7 mouse cellular contexts compared by ENCODE assay signal in the genomic region with DNA sequence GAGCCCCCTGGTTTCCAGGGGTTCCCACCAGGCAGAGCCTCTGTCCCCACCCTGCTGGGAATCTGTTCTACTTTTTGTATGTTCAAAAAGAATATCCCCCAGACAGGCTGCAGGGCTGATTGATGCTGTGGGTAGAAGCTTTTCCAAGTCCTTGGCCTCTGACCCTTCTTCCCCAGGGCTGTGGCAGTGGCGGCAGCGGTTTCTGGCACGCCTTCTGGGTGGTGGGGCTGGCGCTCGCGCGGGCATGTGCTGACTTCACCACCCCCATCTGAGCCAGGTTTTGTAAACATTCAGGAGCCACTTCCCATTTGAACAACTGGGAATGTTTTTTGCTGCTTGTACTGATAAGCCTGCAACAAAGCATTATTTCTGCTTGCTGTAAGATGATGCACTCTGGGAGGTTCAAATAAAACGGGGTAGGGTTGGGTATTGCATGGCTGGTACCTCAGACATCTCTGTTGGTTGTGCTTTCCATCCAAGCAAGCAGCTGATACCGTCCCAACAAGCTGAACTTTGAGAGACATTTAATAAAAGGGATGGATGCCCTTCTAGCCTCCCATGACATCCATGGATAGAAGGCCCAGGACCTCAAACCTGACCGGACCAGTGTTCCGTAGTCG. TPM values are rescaled to one million over a fixed set of nuclear protein-coding genes. Genes with fewer than 3 reads are reported as not detected.
DNase-seq lines count a peak whose midpoint lies in the region; ATAC-seq and TF ChIP-seq lines count a peak whose summit lies in the region.

No protein-coding gene starts in this region.

- H3K79me3 ChIP-seq in C2C12 (ENCODE audit: low read depth): no peaks in the 10 kb centered on the region

- no peaks in the 10 kb centered on the region for H3K27me3 ChIP-seq in C2C12 (ENCODE audit: control insufficient read depth, insufficient read depth, insufficient read length)
- H3K27me3 ChIP-seq in heart, embryonic 11.5 days (ENCODE audit: control insufficient read depth, insufficient read depth, low read length): no peaks in the 10 kb centered on the region; the same call in 1 of the 2 replicates
- H3K27me3 ChIP-seq in liver, embryonic 12.5 days (replicated peaks): no peaks in the 10 kb centered on the region
- no peaks in the 10 kb centered on the region for H3K27me3 ChIP-seq in neural tube, embryonic 14.5 days (ENCODE audit: control insufficient read depth, insufficient read depth, low read length)

- peaks cover 4% of the 10 kb centered on the region for H3K36me3 ChIP-seq in C2C12 (ENCODE audit: control insufficient read depth, insufficient read depth)
- H3K36me3 ChIP-seq in heart, embryonic 11.5 days (ENCODE audit: control insufficient read depth, insufficient read depth, low read length): 0 out of 2 replicates have a peak, but pooled peaks cover 2% of the 10 kb centered on the region
- H3K36me3 ChIP-seq in liver, embryonic 12.5 days: peaks cover 99% of the 10 kb centered on the region
- no peaks in the 10 kb centered on the region for H3K36me3 ChIP-seq in neural tube, embryonic 14.5 days (ENCODE audit: control insufficient read depth, insufficient read depth, low read length)

- intact Hi-C loops in left cerebral cortex, postnatal 36 days (cut with DNase I): no loop called here

- DNase-seq in Muller cell, postnatal 12 days (ENCODE audit: inconsistent ontology term): peak; percentile 42
- no peak for DNase-seq in cerebellum, postnatal 4 days (ENCODE audit: low spot score in 2 of 2)
- DNase-seq in left cerebral cortex, postnatal 36 days (ENCODE audit: low spot score in 2 of 2): no peak

- peak overlapping the region; percentile 64 for H3ac ChIP-seq in C2C12 (ENCODE audit: control insufficient read depth, insufficient read length, low read depth)

- peaks cover 20% of the 10 kb centered on the region for H3K4me1 ChIP-seq in heart, embryonic 11.5 days (ENCODE audit: control insufficient read depth, insufficient read depth, low read length)
- H3K4me1 ChIP-seq in liver, embryonic 12.5 days: peaks cover 56% of the 10 kb centered on the region
- H3K4me1 ChIP-seq in neural tube, embryonic 14.5 days (ENCODE audit: control insufficient read depth, insufficient read depth, low read length): peaks cover 17% of the 10 kb centered on the region

- no peak; the same call in 1 of the 2 replicates for ATAC-seq in heart, embryonic 11.5 days (replicated peaks; ENCODE audit: insufficient number of reproducible peaks, low FRiP score, low TSS enrichment)
- peak; percentile 3; the same call in 1 of the 2 replicates for ATAC-seq in liver, embryonic 12.5 days
- peak; percentile 23; the same call in 1 of the 2 replicates for ATAC-seq in neural tube, embryonic 14.5 days (ENCODE audit: low read depth)

- no peaks in the 10 kb centered on the region for H3K79me2 ChIP-seq in C2C12 (ENCODE audit: control insufficient read depth, insufficient read depth)

- H3K9ac ChIP-seq in heart, embryonic 11.5 days (ENCODE audit: low read depth, low read length): 0 out of 2 replicates have a peak overlapping the region, but pooled peaks have one; percentile 34
- H3K9ac ChIP-seq in liver, embryonic 12.5 days: peak overlapping the region; percentile 18; the same call in 1 of the 2 replicates
- H3K9ac ChIP-seq in neural tube, embryonic 14.5 days (replicated peaks; ENCODE audit: low read depth, low read length): peak overlapping the region; percentile 37

- peak overlapping the region; percentile 58 for H3K4me2 ChIP-seq in heart, embryonic 11.5 days
- peak overlapping the region; percentile 39 for H3K4me2 ChIP-seq in liver, embryonic 12.5 days
- peak overlapping the region; percentile 38 for H3K4me2 ChIP-seq in neural tube, embryonic 14.5 days (ENCODE audit: low read depth, low read length)

- no peak overlapping the region for H3K4me3 ChIP-seq in C2C12 (ENCODE audit: insufficient read depth, poor library complexity, severe bottlenecking)
- peak overlapping the region; percentile 16; the same call in 1 of the 2 replicates for H3K4me3 ChIP-seq in heart, embryonic 11.5 days (ENCODE audit: low read depth, low read length)
- no peak overlapping the region for H3K4me3 ChIP-seq in liver, embryonic 12.5 days
- peak overlapping the region; percentile 10; the same call in 1 of the 2 replicates for H3K4me3 ChIP-seq in neural tube, embryonic 14.5 days (ENCODE audit: low read depth, low read length)

- no peaks in the 10 kb centered on the region for H3K9me3 ChIP-seq in heart, embryonic 11.5 days (replicated peaks; ENCODE audit: control insufficient read depth, low read length)
- no peaks in the 10 kb centered on the region for H3K9me3 ChIP-seq in liver, embryonic 12.5 days (replicated peaks)
- H3K9me3 ChIP-seq in neural tube, embryonic 14.5 days (ENCODE audit: control insufficient read depth, low read length): no peaks in the 10 kb centered on the region

- 17% methylated on average over 12 of the region's 12 CpGs for WGBS in heart, embryonic 11.5 days (ENCODE audit: insufficient replicate concordance)
- WGBS in liver, embryonic 12.5 days (ENCODE audit: insufficient replicate concordance): 9% methylated on average over 12 of the region's 12 CpGs
- WGBS in neural tube, embryonic 14.5 days: 10% methylated on average over 12 of the region's 12 CpGs

- TF ChIP-seq CTCF in C2C12 (IDR thresholded peaks at IDR 0.05; ENCODE audit: control insufficient read depth, insufficient read depth, insufficient read length): no peak

- 0 out of 2 replicates have a peak overlapping the region, but pooled peaks have one; percentile 15 for H3K27ac ChIP-seq in heart, embryonic 11.5 days (ENCODE audit: low read depth, low read length)
- H3K27ac ChIP-seq in liver, embryonic 12.5 days: peak overlapping the region; percentile 63
- peak overlapping the region; percentile 31; the same call in 1 of the 2 replicates for H3K27ac ChIP-seq in neural tube, embryonic 14.5 days (ENCODE audit: low read depth, low read length)

TF ChIP-seq in C2C12, 6 proteins besides CTCF, POLR2A, EP300 and RAD21:
- TF ChIP-seq CEBPB (IDR thresholded peaks at IDR 0.05; ENCODE audit: low read depth) (no peak), MYOD1 (IDR thresholded peaks at IDR 0.05; ENCODE audit: control insufficient read depth, insufficient read length, low read depth) (peak; percentile 24), FOSL1 (IDR thresholded peaks at IDR 0.05; ENCODE audit: insufficient read depth, low read length, poor library complexity, severe bottlenecking) (no peak), MYOG (IDR thresholded peaks at IDR 0.05; ENCODE audit: control insufficient read depth, extremely low read depth, insufficient read length) (no peak), USF1 (IDR thresholded peaks at IDR 0.05; ENCODE audit: low read depth) (no peak), MAX (IDR thresholded peaks at IDR 0.05) (peak; percentile 75)
TF ChIP-seq in C2C12: peak in this region for 2.

RNA-seq across cellular contexts. Expression of a gene that starts 32.8 kb away (rescaled TPM):
- 96.2 TPM for polyA plus RNA-seq in C2C12 (2012; fragmentation: generic; extraction: Trizol)
- 90.1 and 96.5 TPM in 2 replicates for polyA plus RNA-seq in heart, embryonic 11.5 days (2014; fragmentation: Nextera tagmentation; extraction: Ambion mirVana)
- polyA plus RNA-seq in liver, embryonic 12.5 days (2016; fragmentation: Nextera tagmentation; extraction: Ambion mirVana): 113 and 120 TPM in 2 replicates
- polyA plus RNA-seq in neural tube, embryonic 14.5 days (2014; fragmentation: Nextera tagmentation; extraction: Ambion mirVana): 102 and 103 TPM in 2 replicates
- 100 to 1,000 TPM in 1 of 2 experiments, 10 to 100 TPM in 1; 89.1 to 100 TPM for total RNA-seq in left cerebral cortex, postnatal 36 days (2021)

RNA-seq across cellular contexts. Expression of a gene that starts 33.3 kb away (rescaled TPM):
- 19.4 TPM for polyA plus RNA-seq in C2C12 (2012; fragmentation: generic; extraction: Trizol)
- polyA plus RNA-seq in heart, embryonic 11.5 days (2014; fragmentation: Nextera tagmentation; extraction: Ambion mirVana): 32.6 and 32.8 TPM in 2 replicates
- 106 and 107 TPM in 2 replicates for polyA plus RNA-seq in liver, embryonic 12.5 days (2016; fragmentation: Nextera tagmentation; extraction: Ambion mirVana)
- 21.3 and 25.4 TPM in 2 replicates for polyA plus RNA-seq in neural tube, embryonic 14.5 days (2014; fragmentation: Nextera tagmentation; extraction: Ambion mirVana)
- total RNA-seq in left cerebral cortex, postnatal 36 days (2021): 10 to 100 TPM; 21.7 TPM

RNA-seq across cellular contexts. Expression of a gene that starts 39.1 kb away (rescaled TPM):
- 13.3 TPM for polyA plus RNA-seq in C2C12 (2012; fragmentation: generic; extraction: Trizol)
- polyA plus RNA-seq in heart, embryonic 11.5 days (2014; fragmentation: Nextera tagmentation; extraction: Ambion mirVana): 6.5 and 6.9 TPM in 2 replicates
- 14.0 and 15.0 TPM in 2 replicates for polyA plus RNA-seq in liver, embryonic 12.5 days (2016; fragmentation: Nextera tagmentation; extraction: Ambion mirVana)
- polyA plus RNA-seq in neural tube, embryonic 14.5 days (2014; fragmentation: Nextera tagmentation; extraction: Ambion mirVana): 12.5 and 15.7 TPM in 2 replicates
- 1 to 10 TPM; 5.0 to 9.0 TPM for total RNA-seq in left cerebral cortex, postnatal 36 days (2021)

RNA-seq across cellular contexts. Expression of a gene that starts 39.3 kb away (rescaled TPM):
- 10.6 TPM for polyA plus RNA-seq in C2C12 (2012; fragmentation: generic; extraction: Trizol)
- 0.87 and 1.6 TPM in 2 replicates for polyA plus RNA-seq in heart, embryonic 11.5 days (2014; fragmentation: Nextera tagmentation; extraction: Ambion mirVana)
- 1.3 and 1.7 TPM in 2 replicates for polyA plus RNA-seq in liver, embryonic 12.5 days (2016; fragmentation: Nextera tagmentation; extraction: Ambion mirVana)
- 3.3 and 3.4 TPM in 2 replicates for polyA plus RNA-seq in neural tube, embryonic 14.5 days (2014; fragmentation: Nextera tagmentation; extraction: Ambion mirVana)
- 1 to 10 TPM; 5.0 to 7.5 TPM for total RNA-seq in left cerebral cortex, postnatal 36 days (2021)

Comparison
In these comparisons a context has a peak if more than half of its experiments do, and no peak if none do; other contexts are left out.
1. H3K4me3 ChIP-seq: peak in heart, embryonic 11.5 days (single experiment) and neural tube, embryonic 14.5 days (single experiment); none in C2C12 (single experiment) and liver, embryonic 12.5 days (single experiment).
2. Peak in every context shown above with its lines, with median percentiles within 50 percentile points of each other: H3K27ac ChIP-seq, H3K4me2 ChIP-seq and H3K9ac ChIP-seq.